Mouse (Mus musculus) inflammation-experienced regulatory T-cells, adult 16 weeks (primary cell): ENCODE measurements around the gene Hbq1b. TPM values are rescaled to one million over a fixed set of nuclear protein-coding genes. Genes with fewer than 3 reads are reported as not detected.

Source experiments
- polyA plus RNA-seq: library from polyadenylated mRNA; unstranded; fragments of 100-300 nt; shearing (Covaris generic); gene quantifications from one replicate; pipeline ENCODE4 v1.2.1, GENCODE M21; 2017

Hbq1b gene
- polyA plus RNA-seq, result not detected

DNA sequence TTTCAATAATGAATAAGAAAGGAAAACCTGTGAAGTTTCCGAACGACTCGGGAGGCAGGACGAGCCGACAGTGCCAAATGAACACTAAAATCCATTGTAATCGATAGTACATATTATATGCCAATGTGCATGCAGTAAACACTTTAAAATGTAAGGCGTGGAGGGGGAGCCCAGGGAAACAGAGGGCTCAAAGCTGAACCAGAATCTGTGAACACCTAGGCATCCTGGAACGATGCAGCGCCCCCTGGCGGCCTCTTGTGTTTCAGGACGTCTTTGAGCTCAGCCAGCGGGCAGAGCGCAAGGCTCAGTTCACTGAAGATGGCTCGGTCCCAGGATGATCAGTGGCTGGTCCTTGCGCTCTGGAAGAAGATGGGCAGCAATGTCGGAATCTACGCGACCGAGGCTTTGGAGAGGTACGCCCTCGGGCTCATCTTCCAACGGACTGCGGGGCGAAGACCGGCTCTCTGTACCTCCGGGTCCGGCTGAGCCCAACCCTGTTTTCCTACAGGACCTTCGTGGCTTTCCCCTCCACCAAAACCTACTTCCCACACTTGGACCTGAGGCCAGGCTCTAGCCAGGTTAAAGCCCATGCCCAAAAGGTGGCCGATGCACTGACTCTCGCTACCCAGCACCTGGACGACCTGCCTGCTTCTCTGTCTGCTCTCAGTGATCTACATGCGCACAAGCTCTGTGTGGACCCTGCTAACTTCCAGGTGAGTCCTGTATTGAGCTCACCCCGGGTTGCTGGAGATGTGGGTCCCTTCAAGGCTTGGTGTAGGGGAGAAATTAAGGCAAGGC lies at the start of gene Hbq1b:
Gene Hbq1b (plus strand): TSS at position 271 of the 798 bp plus-strand sequence.

DNA sequence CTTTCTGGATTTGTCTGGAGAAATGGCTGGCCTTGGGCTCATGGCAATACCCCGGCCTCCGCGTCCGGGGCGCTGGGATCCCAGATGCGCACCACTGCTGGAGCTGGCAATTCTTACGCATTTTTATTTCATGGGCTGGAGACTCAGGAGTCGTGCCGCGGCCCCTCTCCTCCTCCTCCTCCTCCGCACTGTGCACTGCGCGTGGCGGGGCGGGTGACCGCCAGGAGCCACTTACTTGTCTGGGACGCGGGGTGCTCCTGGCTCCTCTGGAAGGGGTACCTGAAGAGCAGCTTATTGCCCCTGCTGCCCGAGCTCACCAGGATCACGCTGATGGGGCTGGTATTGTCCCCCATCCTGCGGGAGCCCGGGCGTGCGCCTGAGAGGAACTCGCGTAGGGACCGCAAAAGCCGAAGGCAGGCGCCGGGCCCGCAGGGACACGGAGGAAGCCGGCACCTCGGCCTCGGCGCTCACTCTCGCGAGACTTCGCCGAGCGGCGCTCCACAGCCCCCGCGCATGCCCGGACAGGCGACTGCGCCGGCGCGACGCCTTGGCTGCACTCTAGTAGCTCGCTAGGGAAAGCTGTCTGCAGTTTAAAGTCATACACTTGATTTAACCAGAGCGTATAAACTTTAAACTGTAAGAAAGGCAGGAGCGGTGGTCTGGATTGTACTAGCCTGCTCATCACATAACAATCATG lies 19.4 kb upstream of the Hbq1b start, which contains the start of gene Nprl3:
Gene Nprl3 (minus strand): TSS at position 520 of the 697 bp plus-strand sequence.

DNA sequence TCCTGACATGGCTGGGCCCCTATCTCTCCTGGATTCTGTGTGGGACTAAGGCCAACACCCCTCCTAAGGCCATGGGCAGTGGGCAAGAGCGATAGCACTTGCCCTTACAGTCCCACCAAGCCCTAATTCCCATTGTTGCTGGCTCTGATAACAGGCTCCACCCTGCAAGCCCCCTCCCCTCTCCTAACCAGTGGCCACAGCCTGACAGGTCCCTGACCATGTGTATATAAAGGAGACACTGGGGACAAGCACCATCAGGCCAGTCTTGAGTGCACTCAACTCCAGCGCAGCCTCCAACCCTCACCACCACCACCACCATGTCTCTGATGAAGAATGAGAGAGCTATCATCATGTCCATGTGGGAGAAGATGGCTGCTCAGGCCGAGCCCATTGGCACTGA lies 10.4 kb upstream of the Hbq1b start, which contains the start of gene Hba-x:
Gene Hba-x (plus strand): TSS at position 54 of the 400 bp plus-strand sequence.

DNA sequence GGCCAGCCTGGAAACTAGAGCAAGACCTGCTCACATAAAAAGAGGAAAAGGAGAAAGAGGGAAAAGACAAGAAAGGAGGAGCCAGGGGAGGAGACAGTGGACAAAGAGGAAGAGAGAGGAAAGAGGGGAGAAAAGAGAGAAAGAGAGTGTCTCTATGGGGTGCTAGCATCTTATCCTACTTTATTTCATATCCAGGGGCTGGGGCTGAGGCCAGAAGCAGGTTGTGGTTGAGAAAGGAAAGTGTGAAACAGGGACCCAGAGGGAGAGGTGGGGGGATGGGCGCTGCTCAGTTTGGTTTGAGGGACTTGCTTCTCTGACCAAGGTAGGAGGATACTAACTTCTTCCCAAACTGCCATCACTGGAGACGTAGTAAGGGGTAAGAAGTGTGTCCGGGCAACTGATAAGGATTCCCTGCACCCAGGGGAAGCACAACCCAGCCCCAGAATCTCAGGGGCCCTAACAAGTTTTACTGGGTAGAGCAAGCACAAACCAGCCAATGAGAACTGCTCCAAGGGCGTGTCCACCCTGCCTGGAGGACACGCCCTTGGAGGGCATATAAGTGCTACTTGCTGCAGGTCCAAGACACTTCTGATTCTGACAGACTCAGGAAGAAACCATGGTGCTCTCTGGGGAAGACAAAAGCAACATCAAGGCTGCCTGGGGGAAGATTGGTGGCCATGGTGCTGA lies 3.5 kb upstream of the Hbq1b start, which contains the start of gene Hba-a1:
Gene Hba-a1 (plus strand): TSS at position 421 of the 687 bp plus-strand sequence.

DNA sequence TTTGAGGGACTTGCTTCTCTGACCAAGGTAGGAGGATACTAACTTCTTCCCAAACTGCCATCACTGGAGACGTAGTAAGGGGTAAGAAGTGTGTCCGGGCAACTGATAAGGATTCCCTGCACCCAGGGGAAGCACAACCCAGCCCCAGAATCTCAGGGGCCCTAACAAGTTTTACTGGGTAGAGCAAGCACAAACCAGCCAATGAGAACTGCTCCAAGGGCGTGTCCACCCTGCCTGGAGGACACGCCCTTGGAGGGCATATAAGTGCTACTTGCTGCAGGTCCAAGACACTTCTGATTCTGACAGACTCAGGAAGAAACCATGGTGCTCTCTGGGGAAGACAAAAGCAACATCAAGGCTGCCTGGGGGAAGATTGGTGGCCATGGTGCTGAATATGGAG lies 9.4 kb downstream of the Hbq1b start, which contains the start of gene Hba-a2:
Gene Hba-a2 (plus strand): TSS at position 287 of the 400 bp plus-strand sequence.

DNA sequence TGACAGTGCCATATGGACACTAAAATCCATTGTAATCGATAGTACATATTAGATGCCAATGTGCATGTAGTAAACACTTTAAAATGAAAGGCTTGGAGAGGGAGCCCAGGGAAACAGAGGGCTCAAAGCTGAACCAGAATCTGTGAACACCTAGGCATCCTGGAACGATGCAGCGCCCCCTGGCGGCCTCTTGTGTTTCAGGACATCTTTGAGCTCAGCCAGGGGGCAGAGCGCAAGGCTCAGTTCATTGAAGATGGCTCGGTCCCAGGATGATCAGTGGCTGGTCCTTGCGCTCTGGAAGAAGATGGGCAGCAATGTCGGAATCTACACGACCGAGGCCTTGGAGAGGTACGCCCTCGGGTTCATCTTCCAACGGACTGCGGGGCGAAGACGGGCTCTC lies 13.1 kb downstream of the Hbq1b start, which contains the start of gene Hbq1a:
Gene Hbq1a (plus strand): TSS at position 205 of the 400 bp plus-strand sequence.

Other genes with a start within 250 kb of the Hbq1b start
- 20.5 TPM for gene Il9r, start 86.7 kb upstream of the Hbq1b start, polyA plus RNA-seq
- gene Snrnp25, start 81.5 kb upstream of the Hbq1b start, polyA plus RNA-seq, result 46.3 TPM
- 1.2 TPM for gene Rhbdf1, start 64.7 kb upstream of the Hbq1b start, polyA plus RNA-seq
- 40.8 TPM for gene Mpg, start 60.5 kb upstream of the Hbq1b start, polyA plus RNA-seq
- gene Nprl3, start 19.3 kb upstream of the Hbq1b start, polyA plus RNA-seq, result 78.9 TPM
- not detected for gene Hba-x, start 10.6 kb upstream of the Hbq1b start, polyA plus RNA-seq
- gene Hba-a1, start 3.5 kb upstream of the Hbq1b start, polyA plus RNA-seq, result 377 TPM
- gene Hba-a2, start 9.5 kb downstream of the Hbq1b start, polyA plus RNA-seq, result 586 TPM
- not detected for gene Hbq1a, start 13.1 kb downstream of the Hbq1b start, polyA plus RNA-seq
- gene Sh3pxd2b, start 60.9 kb downstream of the Hbq1b start, polyA plus RNA-seq, result 0.12 TPM
- gene Ubtd2, start 168.4 kb downstream of the Hbq1b start, polyA plus RNA-seq, result 5.0 TPM
- gene Efcab9, start 245.1 kb downstream of the Hbq1b start, polyA plus RNA-seq, result 2.8 TPM
- gene Stk10, start 246.3 kb downstream of the Hbq1b start, polyA plus RNA-seq, result 317 TPM